In the genomic region with DNA sequence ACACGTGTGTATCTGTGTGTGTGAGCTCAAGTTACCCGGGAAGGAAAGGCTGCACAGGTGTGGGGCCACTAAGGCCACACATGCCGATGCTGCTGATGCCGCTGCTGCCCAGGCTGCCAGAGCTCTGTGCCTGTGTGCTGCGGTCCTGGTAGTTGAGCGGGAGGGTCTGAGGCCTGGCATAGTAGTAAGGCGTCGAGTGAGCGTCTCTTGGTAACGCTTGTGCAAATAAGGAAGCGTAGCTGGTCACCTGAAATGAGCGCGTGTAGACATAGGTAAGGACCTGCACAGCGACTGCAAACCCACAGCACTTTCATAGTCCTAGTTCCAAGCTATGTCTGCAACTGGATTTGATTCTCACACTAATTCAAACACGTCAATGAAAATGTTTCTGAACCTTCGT, we compare ENCODE assay signal across 29 mouse cellular contexts.
"Had no signal": no experiment of that assay in that cellular context is flagged by ENCODE, and none has a peak within 500 bp of the region (broad histone marks: within the 10 kb centered on the region; RNA-seq: fewer than 3 reads in every experiment).

No protein-coding gene starts in this region.

- H3K27ac ChIP-seq: left cerebral cortex, adult 2 months; limb, embryonic 10.5 days; limb, embryonic 12.5 days; limb, embryonic 13.5 days; limb, embryonic 15.5 days; liver, embryonic 12.5 days; liver, embryonic 13.5 days; liver, embryonic 14.5 days; liver, embryonic 15.5 days; lung, embryonic 15.5 days; macrophage; midbrain, embryonic 10.5 days; midbrain, embryonic 12.5 days; midbrain, embryonic 13.5 days; midbrain, embryonic 15.5 days; neural tube, embryonic 12.5 days; neural tube, embryonic 13.5 days had no signal

- ATAC-seq: liver, embryonic 12.5 days; liver, postnatal 0 days; midbrain, embryonic 13.5 days; midbrain, embryonic 15.5 days; midbrain, embryonic 16.5 days had no signal

- H3K9me3 ChIP-seq: limb, embryonic 10.5 days; limb, embryonic 12.5 days; limb, embryonic 13.5 days; limb, embryonic 15.5 days; liver, embryonic 12.5 days; liver, embryonic 13.5 days; liver, embryonic 15.5 days; lung, embryonic 15.5 days; megakaryocyte, embryonic 14.5 days; midbrain, embryonic 10.5 days; midbrain, embryonic 12.5 days; midbrain, embryonic 13.5 days; midbrain, embryonic 15.5 days; neural tube, embryonic 12.5 days; neural tube, embryonic 13.5 days had no signal

- H3K9ac ChIP-seq: limb, embryonic 12.5 days; limb, embryonic 13.5 days; limb, embryonic 15.5 days; liver, embryonic 12.5 days; liver, embryonic 13.5 days; liver, embryonic 14.5 days; liver, embryonic 15.5 days; liver, postnatal 0 days; lung, embryonic 14.5 days; lung, embryonic 15.5 days; midbrain, embryonic 12.5 days; midbrain, embryonic 13.5 days; midbrain, embryonic 15.5 days; neural tube, embryonic 12.5 days; neural tube, embryonic 13.5 days had no signal

- H3K27me3 ChIP-seq: limb, embryonic 12.5 days; limb, embryonic 13.5 days; limb, embryonic 15.5 days; liver, embryonic 12.5 days; liver, embryonic 13.5 days; liver, embryonic 15.5 days; lung, embryonic 15.5 days; megakaryocyte, embryonic 14.5 days; midbrain, embryonic 12.5 days; midbrain, embryonic 13.5 days; midbrain, embryonic 15.5 days; neural tube, embryonic 12.5 days; neural tube, embryonic 13.5 days had no signal

- H3K4me3 ChIP-seq: left cerebral cortex, adult 2 months; limb, embryonic 10.5 days; limb, embryonic 12.5 days; limb, embryonic 13.5 days; limb, embryonic 15.5 days; liver, embryonic 12.5 days; liver, embryonic 13.5 days; liver, embryonic 15.5 days; lung, embryonic 15.5 days; megakaryocyte, embryonic 14.5 days; midbrain, embryonic 10.5 days; midbrain, embryonic 12.5 days; midbrain, embryonic 13.5 days; midbrain, embryonic 15.5 days; myocyte; neural tube, embryonic 12.5 days; neural tube, embryonic 13.5 days had no signal

- DNase-seq: layer of hippocampus, postnatal 36 days; left cerebral cortex, postnatal 4 days; liver; liver, embryonic 13.5 days; liver, postnatal 0 days; lung, embryonic 14.5 days; lung, postnatal 4 days; midbrain, embryonic 14.5 days had no signal

- H3K4me2 ChIP-seq: limb, embryonic 12.5 days; limb, embryonic 13.5 days; limb, embryonic 15.5 days; liver, embryonic 11.5 days; liver, embryonic 12.5 days; liver, embryonic 13.5 days; liver, embryonic 15.5 days; lung, embryonic 14.5 days; lung, embryonic 15.5 days; midbrain, embryonic 11.5 days; midbrain, embryonic 12.5 days; midbrain, embryonic 13.5 days; midbrain, embryonic 15.5 days; neural tube, embryonic 12.5 days; neural tube, embryonic 13.5 days had no signal

- H3K4me1 ChIP-seq: limb, embryonic 10.5 days; limb, embryonic 12.5 days; limb, embryonic 13.5 days; limb, embryonic 15.5 days; liver, embryonic 12.5 days; liver, embryonic 15.5 days; lung, embryonic 15.5 days; midbrain, embryonic 10.5 days; midbrain, embryonic 12.5 days; midbrain, embryonic 13.5 days; midbrain, embryonic 15.5 days; neural tube, embryonic 12.5 days; neural tube, embryonic 13.5 days had no signal
